Mouse (Mus musculus): ENCODE measurements around the gene Lin52.

The Lin52 gene

DNA sequence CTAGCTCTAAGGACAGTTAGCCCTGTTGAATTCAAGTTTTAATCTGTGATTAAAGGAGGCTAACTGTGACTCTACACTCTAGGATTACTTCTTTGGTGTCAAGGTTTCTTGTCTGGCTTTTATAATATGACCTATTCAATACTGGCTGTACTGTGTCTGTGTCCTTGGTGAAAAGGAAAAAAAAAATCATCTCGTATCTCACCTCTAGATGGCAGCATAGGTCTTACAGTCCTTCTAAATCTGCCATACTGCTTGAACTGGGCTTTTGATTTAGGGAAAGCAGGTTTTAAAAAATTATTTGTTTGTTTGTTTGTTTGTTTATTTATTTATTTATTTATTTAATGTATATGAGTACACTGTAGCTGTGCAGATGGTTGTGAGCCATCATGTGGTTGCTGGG is 17.5 kb downstream of the Lin52 start:
- DNase-seq (ENCODE audit: low spot score) = no peak

DNA sequence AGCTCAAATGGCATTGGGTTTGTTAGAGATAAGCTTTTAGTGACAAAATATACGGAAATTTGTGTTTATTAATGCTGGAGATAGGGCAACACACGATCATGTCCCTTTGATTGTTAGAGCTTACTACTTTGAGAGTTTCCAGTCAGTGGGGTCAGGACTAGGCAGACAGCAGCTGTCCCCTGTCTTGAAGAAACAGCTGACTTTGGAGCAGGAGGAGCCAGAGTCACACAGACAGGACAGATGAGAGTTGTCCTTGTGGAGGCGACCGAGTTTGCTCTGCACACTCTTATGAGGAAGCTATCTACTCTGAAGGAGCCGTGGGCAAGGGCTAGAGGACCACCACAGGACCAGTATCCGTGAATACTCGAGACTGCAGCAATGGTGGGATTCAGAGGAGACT is 27.7 kb downstream of the Lin52 start:
- no peak for DNase-seq (ENCODE audit: low spot score)

DNA sequence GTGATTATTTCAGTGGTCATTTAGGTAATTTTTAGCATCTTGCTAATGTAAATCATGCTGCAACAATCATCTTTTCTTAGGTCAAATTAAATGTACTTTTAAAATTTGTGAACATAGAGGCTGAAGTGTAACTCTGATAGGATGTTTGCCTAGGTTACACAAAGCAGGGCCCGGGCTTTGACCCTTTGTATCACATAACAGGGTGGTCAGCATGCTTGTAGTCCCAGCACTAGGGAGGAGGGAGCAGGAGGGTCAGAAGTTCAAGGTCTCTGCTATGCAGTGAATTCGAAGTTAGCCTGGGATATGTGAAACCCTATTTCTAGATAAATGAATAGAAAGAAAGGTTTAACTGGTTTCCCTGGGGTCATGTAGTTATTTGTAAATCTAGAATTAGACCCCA is 30.0 kb downstream of the Lin52 start:
- DNase-seq (ENCODE audit: low spot score) = no peak

DNA sequence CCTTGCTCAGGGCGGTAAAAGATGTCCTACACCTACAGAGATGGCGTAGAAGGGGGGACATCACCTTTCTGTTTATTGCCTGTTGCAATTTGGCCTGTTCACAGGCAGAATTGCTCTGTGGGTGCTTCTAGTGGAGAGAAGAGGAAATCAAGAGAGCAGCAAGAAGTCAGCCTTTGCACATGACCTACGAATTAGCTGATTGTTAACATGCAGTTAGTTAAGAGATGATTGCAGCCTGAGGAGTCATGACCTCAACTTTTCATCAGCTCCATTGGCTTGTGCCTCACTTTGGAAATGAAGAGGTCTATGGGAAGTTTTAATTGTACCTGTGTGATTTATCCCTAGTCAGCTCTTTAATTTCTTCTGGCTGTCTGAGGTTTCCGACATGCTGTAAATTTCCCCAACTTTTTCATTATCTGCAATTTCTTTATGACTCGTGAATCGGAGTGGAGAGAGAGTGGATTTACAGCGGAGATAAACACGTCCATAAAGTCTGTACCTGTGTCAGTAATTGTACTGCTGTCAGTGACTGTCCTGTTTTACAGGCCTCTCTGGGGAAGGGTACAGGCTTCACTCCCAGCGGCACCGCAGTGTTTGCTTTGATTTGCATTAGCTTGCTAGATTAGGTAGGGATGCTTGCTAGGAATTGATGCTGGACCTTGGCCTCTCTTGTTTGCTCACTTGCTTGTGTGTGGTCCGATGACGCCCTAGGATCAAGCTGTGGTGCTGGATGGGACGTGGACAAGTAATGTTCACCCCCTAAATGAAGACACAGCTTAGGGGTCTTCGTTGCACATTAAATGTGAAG is 31.8 kb downstream of the Lin52 start:
- DNase-seq (ENCODE audit: low spot score) = no peak

DNA sequence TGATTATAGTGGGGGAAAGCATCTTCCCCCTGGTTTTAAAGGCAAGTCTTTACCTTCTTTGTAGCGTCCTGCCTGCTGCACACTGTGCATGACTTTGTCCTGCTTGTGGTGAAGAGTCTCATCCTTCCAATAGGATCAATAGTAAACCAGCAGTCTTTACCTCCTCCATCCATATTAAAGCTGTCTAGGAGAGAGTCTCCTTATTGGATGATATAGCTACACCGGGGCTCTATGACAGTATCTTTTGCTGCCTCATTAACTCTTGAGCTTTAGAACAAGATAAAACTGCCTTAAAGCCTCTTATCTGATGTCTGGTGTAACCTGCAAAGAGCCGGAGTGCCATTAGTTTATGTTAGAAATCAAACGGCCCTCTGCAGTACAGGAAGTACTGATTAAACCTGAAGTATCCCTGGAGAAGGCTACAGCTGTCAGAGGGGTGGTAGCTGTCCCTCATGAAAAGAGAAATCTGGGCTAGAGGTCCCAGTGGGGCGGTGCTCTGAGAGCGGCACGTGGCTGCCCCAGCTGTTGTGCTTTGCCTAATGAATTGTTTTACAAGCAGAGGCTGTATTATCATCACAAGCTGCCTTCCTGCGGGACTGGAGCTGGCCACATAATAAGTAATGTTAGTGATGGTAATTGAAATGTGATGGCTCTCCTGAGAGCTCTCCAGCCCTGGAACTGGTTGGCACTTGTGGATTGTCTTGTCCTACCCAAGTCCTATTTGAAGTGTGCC is 36.3 kb downstream of the Lin52 start:
- DNase-seq (ENCODE audit: low spot score) = no peak

DNA sequence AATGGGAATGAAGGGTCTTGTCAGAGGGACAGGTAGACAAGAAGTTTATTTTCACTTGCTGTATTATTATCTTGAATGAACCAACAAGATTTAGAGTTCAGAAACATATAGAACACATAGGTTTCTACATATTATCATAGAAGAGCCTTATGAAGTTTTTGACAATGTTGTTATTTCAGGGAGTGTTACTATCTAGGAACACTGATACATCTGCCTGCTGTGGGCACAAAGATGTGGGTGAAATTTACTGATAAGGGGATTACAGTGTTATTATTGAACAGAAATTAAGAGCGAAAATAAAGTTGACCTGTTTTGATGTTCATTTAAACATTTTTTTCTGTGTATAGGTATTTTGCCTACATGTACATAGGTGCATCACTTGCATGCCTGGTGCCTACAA is 45.6 kb downstream of the Lin52 start:
- DNase-seq (ENCODE audit: low spot score) = no peak

DNA sequence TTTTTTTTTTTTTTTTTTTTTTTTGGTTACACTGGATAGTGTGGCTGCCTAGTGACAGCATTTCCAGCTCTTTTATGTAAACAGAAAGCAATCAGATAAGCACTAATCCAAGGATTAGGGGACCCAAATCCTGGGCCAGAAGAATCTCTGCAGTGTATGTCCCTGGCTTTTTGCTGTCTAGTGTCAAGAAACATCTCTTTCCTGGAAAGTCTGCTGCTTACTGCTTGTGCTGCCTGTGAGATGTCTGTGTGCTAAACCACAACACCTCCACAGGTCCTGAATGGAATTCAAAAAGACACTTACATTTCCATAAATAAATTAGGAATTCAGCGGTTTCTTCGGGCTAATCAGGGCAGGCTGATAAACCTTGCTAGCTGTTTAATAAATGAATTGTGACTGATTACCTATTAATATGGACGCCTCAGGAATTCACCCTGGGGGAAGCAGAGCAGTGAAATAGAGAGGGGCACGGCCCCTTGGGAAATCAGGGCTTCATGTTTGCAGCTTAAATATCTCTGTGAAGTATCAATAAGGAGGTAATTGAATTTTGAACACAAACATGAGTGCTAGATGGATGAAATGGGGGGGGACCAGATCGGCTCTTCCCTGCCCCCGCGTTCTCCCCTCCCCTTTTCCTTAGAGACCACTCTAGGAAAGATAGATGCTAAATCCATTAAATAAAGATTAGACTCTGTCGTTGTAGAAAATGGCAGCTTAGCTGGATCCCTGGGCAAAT is 49.5 kb downstream of the Lin52 start:
- no peak for DNase-seq (ENCODE audit: low spot score)

DNA sequence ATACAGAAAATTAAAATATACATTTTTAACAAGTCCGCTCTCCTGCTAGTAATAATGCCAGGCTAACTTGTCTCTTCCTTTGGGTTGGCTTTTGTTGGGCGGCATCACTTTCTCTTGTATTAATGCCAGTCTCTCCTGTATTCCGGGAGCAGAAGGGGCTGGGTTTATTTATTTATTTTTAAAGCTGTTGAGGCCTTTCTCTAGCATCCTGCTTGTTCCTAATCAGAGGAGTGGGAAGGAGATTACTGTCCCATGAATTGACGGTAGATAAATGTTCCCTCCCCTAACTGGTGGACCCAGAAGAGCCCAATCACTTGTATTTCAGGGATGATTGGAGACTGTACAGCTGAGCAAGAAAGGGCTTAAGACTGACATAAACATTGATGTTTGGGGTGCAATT is 50.1 kb downstream of the Lin52 start:
- DNase-seq (ENCODE audit: low spot score) = no peak

DNA sequence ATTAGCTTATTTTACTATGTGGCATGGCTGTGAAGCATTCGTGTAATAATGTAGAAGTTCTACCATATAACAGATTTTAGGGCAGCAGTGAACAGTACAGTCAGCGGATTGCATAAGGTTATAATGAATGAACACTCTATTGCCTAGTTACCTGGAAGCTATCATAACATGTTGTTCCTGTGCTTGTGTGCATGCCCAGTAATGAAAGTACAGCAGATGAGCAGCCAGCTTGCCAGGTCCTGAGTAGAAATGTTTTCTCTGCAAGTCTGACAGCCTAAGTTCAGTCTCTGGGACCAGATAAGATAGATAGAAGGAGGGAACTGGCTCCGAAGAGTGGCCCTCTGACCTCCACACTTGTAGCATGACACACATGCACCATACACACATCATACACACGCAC is 55.6 kb downstream of the Lin52 start:
- no peak for DNase-seq (ENCODE audit: low spot score)

DNA sequence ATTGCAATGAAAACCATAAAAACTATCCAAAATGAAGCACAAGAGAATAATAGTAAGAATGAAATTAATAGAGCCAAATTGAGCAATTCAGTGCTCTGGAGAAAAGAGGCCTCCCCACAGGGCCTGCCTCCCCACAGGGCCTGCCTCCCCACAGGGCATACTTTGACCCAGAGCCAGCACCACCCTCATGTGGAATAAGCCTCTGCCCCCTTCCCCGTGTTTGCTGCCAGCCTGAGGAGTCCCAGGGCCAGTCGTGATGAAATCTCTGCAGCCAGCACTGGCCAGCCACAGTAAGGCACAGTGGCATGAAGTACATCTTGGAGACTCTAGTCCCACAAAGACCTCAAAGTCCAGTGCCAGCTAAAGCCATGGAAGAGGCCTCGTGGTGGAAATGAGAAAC is 60.8 kb downstream of the Lin52 start:
- DNase-seq (ENCODE audit: low spot score) = no peak

DNA sequence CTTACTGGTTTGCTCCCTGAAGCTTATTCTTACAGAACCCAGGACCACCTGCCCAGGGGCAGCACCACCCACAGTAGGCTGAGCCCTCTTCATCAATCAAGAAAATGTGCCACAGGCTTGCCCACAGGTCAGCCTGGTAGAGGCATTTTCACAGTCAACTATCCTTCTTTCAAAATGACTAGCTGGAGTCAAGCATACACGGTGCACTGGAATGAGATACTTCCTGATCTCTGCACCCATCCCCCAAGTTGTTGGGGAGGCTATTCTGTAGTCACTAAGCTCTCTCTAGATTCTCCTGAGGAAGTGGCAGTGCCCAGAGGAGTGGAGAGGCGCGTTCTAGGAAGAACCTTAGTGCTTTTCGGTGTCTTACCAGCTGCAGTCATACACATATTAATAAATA is 64.3 kb downstream of the Lin52 start:
- DNase-seq (ENCODE audit: low spot score) = no peak

DNA sequence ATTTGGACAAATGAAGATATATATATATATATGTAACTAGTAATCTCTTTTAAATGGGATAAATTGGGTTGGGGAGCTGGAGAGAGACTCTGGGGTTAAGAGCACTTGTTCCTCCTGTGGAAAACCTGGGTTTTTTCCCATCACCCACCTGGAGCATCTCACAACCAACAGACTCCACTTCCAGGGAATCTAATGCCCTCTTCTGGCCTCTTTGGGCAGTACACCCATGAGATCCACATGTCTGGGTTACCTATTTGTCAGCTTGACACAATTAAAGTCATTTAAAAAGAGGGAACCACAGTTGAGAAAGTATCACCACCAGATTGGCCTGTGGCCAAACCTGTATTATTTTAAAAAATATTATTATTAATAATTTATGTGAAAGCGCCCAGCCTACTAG is 65.4 kb downstream of the Lin52 start:
- DNase-seq (ENCODE audit: low spot score) = no peak

DNA sequence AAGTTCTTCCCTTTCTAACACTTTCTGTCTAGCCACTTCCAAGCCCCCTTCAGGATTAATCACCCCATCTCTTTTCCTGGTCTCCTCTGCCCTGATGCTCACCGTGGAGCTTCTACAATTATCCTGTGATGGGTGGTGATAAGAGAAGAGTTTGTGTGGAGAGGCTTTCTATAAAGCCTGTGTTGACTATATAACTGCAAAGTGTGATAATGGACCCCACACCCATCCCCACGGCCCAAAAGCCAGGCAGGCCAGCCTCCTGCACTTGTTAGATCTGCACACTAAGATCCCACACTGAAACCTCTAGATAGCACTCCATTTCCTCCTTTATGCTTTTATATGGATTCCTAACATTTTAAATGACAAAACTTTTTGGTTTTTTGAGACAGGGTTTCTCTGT is 66.8 kb downstream of the Lin52 start:
- DNase-seq (ENCODE audit: low spot score) = no peak

DNA sequence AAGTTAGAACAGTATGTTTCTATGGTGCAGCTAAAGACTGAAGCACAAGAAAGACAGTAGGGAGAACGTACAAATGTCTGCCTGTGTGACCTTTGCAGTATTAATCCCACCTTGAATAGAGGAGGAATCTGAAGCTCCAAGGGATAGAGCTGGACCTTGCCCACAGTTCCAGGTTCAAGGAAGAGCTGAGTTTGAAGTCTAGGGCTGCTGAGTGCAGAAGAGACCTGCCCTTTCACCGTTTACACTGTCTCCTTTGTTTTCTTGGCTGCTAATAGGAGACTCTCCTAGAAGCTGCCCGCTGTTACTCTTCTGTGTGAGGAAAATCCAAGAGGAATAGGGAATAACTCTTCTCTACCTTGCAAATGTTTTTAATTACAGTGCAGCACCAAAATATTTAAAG is 72.5 kb downstream of the Lin52 start:
- DNase-seq (ENCODE audit: low spot score) = no peak

DNA sequence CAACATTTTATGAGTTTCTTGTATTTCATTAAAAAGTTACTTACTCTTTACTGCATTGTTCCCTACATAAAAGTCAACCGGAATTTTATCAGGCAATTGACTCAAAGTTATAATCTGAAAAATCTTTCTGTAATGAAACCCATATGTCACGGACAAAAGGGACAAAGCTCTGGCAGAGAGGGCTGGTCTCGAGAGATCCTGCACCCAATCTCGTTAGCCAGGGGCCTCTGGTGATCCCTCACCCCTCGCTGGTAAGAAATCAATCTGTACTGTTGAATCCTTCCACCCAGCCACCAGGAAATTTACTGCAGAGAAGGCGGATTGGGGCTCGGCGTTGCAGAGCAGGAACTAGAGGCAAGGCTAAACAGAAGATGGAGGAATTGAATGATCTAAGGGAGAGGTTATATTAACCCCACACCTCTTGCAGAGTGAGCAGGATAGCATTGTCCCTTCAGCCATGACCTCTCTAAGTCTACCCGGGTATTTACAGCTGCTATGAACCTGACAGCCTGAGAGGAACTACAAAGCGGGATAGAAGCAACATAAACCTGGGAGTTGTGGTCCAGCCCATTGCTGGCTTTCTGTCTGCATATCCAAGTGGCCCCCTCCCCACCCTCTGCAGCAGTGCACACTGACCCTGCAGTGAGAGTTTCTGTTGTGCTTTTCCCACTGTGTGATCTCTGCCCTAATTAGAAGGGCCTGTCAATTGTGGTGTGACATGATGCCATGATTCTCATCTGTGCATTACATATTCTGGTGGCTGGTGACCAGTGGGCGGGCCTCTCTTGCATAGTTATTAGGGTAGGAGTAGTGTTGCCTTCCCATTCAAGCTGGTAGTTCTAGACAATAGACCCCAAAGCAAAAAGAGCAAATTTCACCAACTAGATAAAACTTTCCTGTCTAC is 73.2 kb downstream of the Lin52 start:
- no peak for DNase-seq (ENCODE audit: low spot score)

DNA sequence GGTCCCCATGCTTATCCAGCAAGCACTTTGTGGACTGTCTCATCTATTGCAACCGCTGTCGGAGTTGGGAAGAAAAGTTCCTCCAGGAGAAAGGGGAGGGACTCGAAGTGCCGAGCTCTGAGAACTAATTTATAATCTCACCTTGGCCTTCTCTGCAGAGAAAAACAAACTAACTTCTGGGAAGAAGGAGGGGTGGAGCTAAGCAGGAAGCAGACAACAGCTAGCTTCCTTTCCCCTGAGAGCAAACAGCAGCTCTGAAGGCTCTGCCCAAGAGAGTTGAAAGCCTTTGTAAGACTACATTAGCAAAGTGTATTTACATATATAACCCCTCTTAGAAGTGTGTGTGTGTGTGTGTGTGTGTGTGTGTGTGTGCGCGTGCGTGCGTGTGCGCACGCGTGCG is 74.2 kb downstream of the Lin52 start:
- DNase-seq (ENCODE audit: low spot score) = no peak

DNA sequence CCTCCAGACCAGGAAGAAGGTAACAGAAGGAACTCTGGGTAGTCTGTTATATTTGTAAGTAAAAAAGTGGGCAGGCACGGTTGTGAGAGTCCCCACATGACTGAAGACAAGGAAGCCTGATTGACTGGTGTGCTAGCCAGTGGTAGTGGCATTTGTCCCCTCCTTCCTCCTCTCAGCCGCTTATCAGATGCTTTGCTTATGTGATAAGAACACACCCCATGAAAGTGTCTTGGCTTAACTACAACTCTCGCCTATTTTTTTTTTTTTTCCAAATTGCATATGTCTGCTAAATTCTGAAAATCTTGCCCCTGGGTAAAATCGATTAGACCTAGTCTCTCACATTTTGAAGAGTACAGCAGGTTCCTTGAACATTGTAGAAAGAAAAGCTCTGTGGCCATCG is 79.2 kb downstream of the Lin52 start:
- DNase-seq (ENCODE audit: low spot score) = no peak

DNA sequence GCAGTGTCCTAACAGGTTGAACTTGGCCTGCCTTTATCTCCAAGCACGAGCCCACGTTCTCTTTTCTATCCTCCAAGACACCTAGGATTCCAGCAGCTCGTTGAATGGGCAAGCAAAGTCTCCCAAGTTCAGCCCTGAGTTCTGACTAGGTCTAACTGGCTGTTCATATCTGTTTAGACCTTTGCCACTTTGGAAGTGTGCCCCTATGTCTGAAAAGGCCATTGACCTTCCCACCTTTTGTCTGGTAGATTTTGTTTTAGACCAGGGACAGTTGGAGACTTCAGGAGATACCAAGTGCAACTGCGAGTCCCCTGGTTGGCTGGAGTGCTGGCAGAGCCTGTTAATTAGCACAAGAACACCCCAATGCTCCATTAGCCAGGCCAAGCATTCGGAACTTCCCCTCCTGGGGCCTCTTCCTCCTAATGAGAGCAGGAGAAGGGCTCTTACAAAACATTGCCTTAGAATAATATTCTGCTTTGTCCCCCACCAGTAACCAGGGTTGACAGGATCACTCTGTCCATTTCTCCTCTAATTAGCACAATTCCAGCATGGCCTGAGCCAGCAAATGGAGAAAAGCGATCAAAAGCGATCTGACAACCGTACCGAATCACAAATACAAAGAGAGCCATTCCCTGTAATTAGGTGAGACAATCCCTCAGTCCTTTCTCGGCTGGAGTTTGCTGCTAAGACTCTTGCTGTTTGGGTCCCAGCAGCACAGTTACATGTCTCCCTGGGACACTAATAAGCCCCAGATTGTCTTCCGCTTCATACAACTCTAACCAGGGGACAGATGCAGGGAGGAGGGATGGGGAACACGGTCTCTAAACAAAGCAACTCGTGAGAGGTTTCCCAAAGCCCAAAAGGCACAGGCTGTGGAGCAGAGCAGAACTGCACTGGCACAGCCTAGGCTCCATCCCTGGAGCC is 80.9 kb downstream of the Lin52 start:
- DNase-seq (ENCODE audit: low spot score) = no peak

DNA sequence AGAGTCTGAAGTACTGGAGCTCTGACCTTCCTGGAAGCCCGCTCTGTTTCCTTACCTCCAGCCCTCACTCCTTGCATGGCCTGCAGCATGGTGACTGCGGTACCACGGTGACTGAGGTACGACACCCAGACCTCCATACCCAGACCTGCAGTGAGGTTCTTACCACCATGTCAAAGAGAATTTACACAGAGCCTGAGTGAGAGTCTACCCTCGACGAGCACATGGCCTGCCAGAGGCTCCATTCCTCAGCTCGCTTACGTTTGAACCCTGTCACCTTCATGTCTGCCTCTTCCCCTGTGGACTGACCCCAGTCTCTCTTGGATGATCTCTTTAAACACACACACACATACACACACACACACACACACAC is 81.6 kb downstream of the Lin52 start:
- no peak for DNase-seq (ENCODE audit: low spot score)

DNA sequence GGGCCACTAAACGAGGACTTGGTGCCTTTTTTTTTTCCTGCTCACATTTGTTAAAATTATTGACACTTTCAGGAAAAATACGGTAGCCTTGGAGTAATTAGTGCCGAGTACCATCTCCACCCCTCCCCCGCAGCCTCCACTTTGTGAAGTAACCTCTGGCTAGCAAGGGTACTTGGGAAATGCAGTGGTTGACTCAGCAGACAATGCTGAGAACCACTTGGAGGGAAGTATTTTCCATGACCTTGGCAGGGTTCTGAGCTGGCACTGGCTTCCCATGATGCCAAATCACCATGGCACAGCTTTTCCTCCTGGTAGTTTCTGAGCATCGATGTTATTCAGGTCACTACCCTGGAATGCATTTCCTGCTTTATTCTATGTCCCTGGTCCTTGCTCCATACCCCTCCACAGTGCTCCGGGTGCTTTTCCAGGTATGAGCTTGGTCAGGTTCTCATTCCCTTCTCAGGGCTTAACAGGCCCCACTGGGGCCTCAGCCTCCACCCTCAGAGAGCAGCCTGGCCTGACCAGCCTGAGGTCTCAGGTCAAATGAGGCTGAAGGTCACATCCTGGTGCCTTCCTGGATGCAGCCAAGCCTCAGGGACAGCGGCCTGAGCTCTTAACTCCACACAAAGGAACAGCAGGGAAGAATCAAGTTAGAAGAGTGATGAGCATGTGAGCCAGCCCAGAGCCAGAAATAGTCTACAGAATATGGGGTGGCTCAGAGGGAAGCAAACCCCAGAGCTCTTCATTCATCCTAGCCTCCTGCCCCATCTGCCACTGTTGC is 82.7 kb downstream of the Lin52 start:
- no peak for DNase-seq (ENCODE audit: low spot score)
